Mouse (Mus musculus) small intestine, adult 2 months (tissue): ENCODE results near the gene Pogk.

ENCODE experiments used
- CTCF ChIP-seq: fragments of 200-500 bp; IDR thresholded peaks from 2 replicates; pipeline ENCODE4 v1.5.1; 2012; ENCODE audit warnings: low read depth, mild to moderate bottlenecking, control low read depth, inconsistent platforms, low read length, moderate library complexity, mixed read lengths; ENCODE audit not compliant: insufficient replicate concordance, insufficient read length; ENCODE audit errors: extremely low read depth
- POLR2A ChIP-seq: fragments of 200-500 bp; IDR thresholded peaks from 2 replicates; pipeline ENCODE4 v1.6.1; 2012; ENCODE audit warnings: low read depth, mild to moderate bottlenecking, control low read depth, inconsistent platforms, low read length, moderate library complexity

DNA sequence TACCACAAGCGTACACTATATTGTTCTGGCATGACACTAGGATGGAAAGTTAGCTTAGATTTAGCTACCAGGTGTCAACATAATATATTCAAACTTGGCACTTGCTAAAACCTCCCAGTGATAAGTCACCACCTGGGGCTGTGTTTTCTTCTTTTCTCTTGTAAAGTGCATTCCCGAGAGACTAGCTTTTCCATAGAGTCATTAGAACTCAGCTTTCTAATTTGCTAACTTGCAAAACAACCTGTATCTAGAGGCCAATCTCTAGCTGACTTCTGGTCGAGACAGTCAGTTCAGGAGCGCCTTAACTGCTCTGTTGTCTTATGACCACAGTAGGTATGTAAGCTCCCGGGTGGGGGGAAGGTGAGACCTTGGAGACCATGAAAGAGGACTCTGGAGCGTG, 29.8 kb upstream of the Pogk start:
- TF ChIP-seq CTCF (no peak), POLR2A (no peak)
